Mouse (Mus musculus) adrenal gland, adult (tissue): ENCODE data around the gene Hspa12b.

Experiments
- DNase-seq, 2 experiments: peaks; one replicate each; pipeline ENCODE4 v3.0.0; 2022 to 2023; ENCODE audit warnings: low spot score in 1 of 2; ENCODE audit not compliant: inconsistent age in 2 of 2

Hspa12b gene

GRCm38 (mm10) chr2:131176491-131176890, 49.4 kb downstream of the Hspa12b start:
- DNase-seq = peak in 1 of 2 experiments; percentile 61

DNA sequence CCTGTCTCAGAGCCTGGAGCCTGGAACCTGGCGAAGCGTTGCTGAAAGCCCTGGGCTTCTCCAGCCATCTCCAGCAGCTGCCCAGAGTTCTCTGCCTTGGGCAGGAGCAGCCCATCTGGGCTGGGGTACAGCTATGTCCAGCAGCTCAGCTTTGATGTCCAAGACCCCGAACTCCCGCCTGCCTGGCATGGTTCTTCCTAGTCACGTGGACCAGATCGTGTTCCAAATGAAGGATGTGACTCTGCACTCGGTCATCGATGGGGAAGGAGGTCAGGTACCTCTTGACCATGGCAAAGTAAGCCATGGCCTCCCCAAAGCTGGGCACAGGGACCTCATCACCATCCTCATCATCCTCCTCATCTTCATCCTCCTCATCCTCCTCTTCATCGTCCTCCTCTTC, 50.9 kb downstream of the Hspa12b start:
- DNase-seq = peak in 1 of 2 experiments; percentile 48

DNA sequence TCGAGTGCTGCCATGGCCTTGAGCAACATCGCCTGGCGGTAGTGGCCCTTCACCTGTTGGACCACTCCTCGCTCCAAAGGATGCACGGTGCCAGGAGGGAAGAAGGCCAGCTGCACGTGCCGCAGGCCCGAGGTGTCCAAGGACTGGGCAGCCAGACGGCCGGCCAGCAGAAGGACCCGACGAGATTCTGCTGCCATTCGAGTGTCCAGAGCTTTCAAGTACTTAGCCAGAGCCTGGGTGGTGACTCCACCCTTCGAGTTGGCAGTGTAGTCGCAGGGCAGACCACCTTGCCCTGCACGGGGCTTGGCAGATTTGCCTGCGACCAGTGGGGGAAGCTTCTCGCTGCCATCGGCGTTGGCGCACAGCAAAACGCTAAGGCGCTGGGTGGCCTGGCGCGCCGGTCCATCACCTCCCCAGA, 51.8 kb downstream of the Hspa12b start:
- DNase-seq = peak; percentile 47 to 72

DNA sequence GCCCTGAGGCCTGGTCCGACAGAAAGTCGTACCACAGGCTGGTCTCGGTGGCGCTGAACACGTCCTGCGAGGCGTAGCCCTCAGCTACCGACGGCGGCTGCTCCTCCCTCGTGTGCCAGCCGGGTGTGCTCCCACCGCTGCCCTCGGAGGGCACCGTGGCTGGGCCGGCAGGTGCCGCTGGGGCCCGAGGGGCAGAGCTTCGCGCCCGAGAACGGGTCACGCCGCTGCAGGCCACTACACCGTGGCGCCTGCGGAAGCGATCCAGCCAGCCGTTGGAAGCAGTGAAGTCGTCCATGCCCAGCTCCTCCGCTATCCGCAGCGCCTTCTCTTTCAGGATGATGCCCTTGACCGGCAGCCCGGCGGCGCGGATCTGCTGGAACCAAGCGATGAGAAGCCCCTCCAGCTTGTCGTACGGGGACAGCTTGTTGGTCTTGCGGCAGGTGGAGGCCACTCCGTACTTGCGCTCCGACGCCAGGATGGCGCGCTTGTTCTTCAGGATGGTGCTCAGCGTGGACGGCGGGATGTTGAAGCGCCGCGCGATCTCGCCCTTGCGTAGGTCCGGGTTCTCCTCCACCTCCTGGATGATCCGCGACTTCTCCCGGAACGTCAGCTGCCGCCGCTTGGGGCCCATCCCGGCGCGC, 52.3 kb downstream of the Hspa12b start:
- DNase-seq = peak; percentile 73 to 89

DNA sequence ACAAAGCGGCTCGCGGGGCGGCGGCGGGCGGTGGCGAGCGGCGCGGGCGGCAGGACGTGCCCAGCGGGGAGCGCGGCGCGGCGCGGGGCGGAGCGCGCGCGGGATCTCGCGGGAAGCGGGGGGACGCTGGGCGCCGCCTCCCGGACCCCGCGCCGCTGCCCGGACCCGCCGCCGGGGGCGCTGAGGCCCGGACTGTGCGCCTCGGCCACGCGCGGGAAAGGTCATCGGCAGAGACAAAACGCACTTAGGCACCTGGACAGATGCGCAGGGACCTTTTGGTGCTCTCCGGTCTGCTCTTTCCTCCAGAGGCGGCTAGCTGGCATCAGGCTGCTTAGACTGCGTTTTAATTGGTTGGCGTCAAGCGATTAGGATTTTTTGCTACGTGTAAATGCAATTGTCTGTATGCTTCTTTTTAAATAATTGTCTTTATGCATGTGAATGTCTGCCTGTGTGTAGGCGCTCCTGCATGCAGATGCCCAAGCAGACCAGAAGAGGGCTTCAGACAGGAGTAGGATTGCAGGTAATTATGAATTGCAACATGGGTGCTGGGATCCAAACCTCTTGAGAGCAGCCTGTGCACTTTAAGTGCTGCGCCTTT, 53.0 kb downstream of the Hspa12b start, which contains the start of gene Cenpb:
Gene Cenpb (minus strand): TSS at position 78 of the 598 bp plus-strand sequence.
- peak; percentile 88 to 95 for DNase-seq

DNA sequence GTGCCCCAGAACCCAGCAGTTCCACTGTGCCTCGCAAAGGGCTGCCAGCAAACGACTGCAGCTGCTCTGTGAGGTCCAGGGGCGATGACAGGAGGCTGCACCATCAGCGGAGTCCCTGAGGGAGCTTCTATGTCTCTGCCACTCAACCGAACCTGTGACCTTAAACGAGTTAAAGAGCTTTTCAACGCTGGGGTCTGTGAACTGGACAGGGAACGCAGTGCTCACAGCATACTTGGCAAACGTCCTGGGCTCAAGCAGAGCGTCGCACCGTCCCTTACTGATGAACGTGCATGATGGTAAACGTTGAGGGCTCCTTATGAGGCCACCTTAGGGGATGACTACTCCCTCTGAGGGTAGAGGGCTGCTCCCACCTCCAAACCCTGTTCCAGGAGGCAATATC, 59.3 kb downstream of the Hspa12b start:
- DNase-seq = no peak

DNA sequence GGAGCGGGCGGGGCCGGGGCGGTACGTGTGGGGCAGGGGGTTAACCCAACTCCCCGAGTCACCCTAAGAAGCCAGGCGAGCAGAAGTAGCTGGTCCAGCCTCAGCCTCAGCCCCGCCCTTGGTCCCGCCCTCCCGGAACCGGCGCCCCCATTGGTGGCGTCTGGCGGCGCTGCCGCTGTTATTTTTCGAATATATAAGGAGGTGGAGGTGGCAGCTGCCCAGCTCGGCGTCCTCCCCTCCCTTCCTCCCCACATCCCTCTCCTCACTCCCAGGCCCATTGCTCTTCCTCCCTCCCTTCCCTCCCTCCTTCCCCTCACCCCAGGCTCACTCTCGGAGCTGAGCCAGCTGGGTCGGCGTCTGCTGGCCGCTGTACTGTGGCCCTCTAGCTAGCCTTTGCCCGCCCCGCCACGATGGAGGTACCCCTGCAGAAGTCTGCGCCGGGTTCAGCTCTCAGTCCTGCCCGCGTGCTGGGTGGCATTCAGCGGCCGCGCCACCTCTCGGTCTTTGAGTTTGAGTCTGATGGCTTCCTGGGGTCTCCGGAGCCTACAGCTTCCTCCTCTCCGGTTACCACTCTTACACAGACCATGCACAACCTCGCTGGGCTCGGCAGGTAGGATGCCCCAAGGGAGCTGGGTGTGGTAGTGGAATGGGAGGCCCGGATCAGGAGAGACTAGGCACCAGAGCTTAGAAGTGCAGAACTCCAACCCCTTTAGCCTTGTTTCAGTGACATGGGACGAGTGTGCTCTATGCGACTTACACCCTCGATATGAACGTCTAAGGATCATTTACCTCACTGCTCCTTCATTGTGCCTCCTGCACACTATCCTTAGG, 59.9 kb downstream of the Hspa12b start, which contains the start of the genes Cdc25b and Spef1:
Gene Cdc25b (plus strand): TSS at position 179 of the 831 bp plus-strand sequence.
Gene Spef1 (minus strand): TSS at position 512 of the 831 bp plus-strand sequence.
- peak; percentile 85 to 94 for DNase-seq

DNA sequence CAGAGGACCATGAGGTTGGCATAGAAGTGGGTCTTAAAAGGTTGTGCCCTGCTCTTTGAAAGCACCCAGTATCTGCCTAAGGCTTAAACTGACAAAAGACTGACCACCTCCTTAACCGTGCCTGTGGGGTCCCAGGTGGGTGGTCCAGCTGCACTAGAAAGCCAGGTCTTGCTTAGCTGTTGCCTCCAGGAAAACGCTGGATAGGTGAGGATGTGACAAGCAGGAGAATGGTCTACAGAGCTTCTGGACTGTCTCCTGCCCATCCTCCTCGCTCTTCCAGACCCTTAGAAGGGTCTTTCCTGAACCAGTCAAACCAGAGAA, 60.5 kb downstream of the Hspa12b start:
- no peak for DNase-seq

- DNase-seq = no peak
Observed at GRCm38 (mm10) chr2:131188311-131188710, 61.2 kb downstream of the Hspa12b start.

- no peak for DNase-seq
Observed at GRCm38 (mm10) chr2:131189521-131190309, 62.6 kb downstream of the Hspa12b start.

DNA sequence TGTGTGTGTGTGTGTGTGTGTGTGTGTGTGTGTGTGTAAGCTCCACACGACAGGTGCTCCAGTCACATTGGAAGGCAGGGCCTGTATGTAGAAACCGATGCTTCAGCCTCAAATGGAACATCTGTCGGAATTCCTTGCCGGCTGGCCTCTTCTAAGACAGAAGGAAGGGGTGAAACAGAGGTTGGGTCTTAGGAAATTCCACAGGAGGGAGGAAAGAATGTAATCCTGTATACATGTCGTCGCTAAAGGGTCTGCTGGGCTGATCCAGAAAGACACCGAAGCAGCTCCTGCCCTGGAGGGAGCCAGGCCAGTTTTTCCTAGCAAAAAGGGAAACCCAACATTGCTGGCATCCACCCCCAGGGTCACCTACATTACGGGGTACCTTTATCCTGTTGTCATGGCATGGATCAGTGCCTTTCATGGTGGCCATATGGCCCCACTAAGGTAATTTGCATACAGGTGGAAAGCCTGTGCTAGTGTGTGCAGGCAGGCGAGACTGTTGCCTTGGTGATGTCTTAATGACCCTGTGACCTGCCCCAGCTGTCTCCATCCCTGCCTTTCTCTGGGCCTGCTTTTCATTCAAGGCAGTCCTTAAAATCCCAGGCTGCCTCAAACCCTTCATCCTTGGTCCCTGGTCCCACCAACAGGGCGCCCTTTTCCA, 63.4 kb downstream of the Hspa12b start:
- no peak for DNase-seq

- no peak for DNase-seq
Observed at GRCm38 (mm10) chr2:131191005-131191390, 63.9 kb downstream of the Hspa12b start.
